In the genomic region with DNA sequence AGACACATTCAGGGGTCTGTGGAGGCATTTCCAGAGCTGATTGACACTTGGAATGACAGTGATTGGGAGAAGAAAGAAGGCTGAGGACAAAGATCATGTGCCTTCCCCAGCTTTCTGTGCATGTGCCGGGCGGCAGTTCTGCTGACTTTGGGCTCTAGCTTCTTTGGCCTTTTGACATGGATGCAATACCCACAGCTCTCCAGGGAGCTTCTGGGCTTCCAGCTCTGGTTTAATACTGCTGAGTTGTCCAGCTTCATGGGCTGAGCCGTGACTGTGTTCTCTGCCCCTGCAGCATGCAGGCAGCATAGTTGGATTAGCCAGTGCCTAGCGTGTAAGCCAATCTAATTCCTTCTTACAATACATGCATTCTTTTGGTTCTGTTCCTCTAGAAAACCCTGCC, we compare ENCODE assay signal across 23 mouse cellular contexts.
"Had no signal": no experiment of that assay in that cellular context is flagged by ENCODE, and none has a peak within 500 bp of the region (broad histone marks: within the 10 kb centered on the region; RNA-seq: fewer than 3 reads in every experiment).

No protein-coding gene starts in this region.

- H3K9me3 ChIP-seq: limb, embryonic 10.5 days; limb, embryonic 13.5 days; liver, embryonic 12.5 days; liver, embryonic 15.5 days; lung, embryonic 15.5 days; megakaryocyte, embryonic 14.5 days; midbrain, embryonic 12.5 days; midbrain, embryonic 15.5 days; neural tube, embryonic 12.5 days; neural tube, embryonic 15.5 days; stomach, embryonic 15.5 days had no signal

- H3K27ac ChIP-seq: layer of hippocampus, adult 2 months; limb, embryonic 10.5 days; limb, embryonic 13.5 days; liver, embryonic 12.5 days; liver, embryonic 15.5 days; lung, embryonic 15.5 days; midbrain, embryonic 12.5 days; midbrain, embryonic 15.5 days; neural tube, embryonic 12.5 days; neural tube, embryonic 15.5 days; stomach, embryonic 15.5 days had no signal

- H3K4me3 ChIP-seq: layer of hippocampus, adult 2 months; limb, embryonic 10.5 days; limb, embryonic 13.5 days; liver, embryonic 12.5 days; liver, embryonic 15.5 days; lung, embryonic 15.5 days; midbrain, embryonic 12.5 days; midbrain, embryonic 15.5 days; neural tube, embryonic 12.5 days; neural tube, embryonic 15.5 days; stomach, embryonic 15.5 days had no signal

- H3K27me3 ChIP-seq: liver, embryonic 12.5 days; liver, embryonic 15.5 days; lung, embryonic 15.5 days; midbrain, embryonic 15.5 days; neural tube, embryonic 12.5 days; stomach, embryonic 15.5 days had no signal

- DNase-seq: layer of hippocampus, adult 9-11 months; liver; lung, adult 18-20 months; lung, postnatal 10 days; lung, postnatal 36 days; retina, postnatal 1 day; right cerebral cortex, postnatal 25 days; spleen, adult 18-20 months; thymus, postnatal 25 days had no signal

- H3K4me2 ChIP-seq: limb, embryonic 13.5 days; liver, embryonic 12.5 days; liver, embryonic 15.5 days; lung, embryonic 15.5 days; midbrain, embryonic 12.5 days; midbrain, embryonic 15.5 days; neural tube, embryonic 12.5 days; neural tube, embryonic 15.5 days; stomach, embryonic 15.5 days had no signal

- H3K36me3 ChIP-seq: limb, embryonic 10.5 days; limb, embryonic 13.5 days; liver, embryonic 12.5 days; liver, embryonic 15.5 days; lung, embryonic 15.5 days; midbrain, embryonic 12.5 days; midbrain, embryonic 15.5 days; neural tube, embryonic 12.5 days; neural tube, embryonic 15.5 days; stomach, embryonic 15.5 days had no signal

- H3K4me1 ChIP-seq: limb, embryonic 13.5 days; liver, embryonic 12.5 days; lung, embryonic 15.5 days; megakaryocyte, embryonic 14.5 days; midbrain, embryonic 12.5 days; midbrain, embryonic 15.5 days; neural tube, embryonic 12.5 days; neural tube, embryonic 15.5 days; stomach, embryonic 15.5 days had no signal

- H3K9ac ChIP-seq: limb, embryonic 13.5 days; liver, embryonic 12.5 days; liver, embryonic 15.5 days; lung, embryonic 15.5 days; midbrain, embryonic 12.5 days; midbrain, embryonic 15.5 days; neural tube, embryonic 12.5 days; neural tube, embryonic 15.5 days; stomach, embryonic 15.5 days had no signal

- ATAC-seq: inflammation-experienced regulatory T-cells, adult 6 months; intestine, embryonic 16.5 days; liver, embryonic 12.5 days; midbrain, embryonic 15.5 days had no signal
